Mouse (Mus musculus) lung, postnatal 36 days (tissue): ENCODE measurements around the gene Nup35.

Source experiments
- DNase-seq: peaks from one replicate; pipeline ENCODE4 v3.0.0; 2022; ENCODE audit warnings: mixed read lengths

Nup35 gene

GRCm38 (mm10) chr2:80638364-80639241, 21.6 kb downstream of the Nup35 start:
- DNase-seq = peak; percentile 96

GRCm38 (mm10) chr2:80639398-80639797, 22.4 kb downstream of the Nup35 start:
- no peak for DNase-seq

- DNase-seq = no peak
These were observed 22.8 kb downstream of the Nup35 start for GRCm38 (mm10) chr2:80639864-80640263.

- no peak for DNase-seq
These were observed 44.4 kb downstream of the Nup35 start for GRCm38 (mm10) chr2:80661414-80661813.

GRCm38 (mm10) chr2:80662682-80663081, 45.6 kb downstream of the Nup35 start:
- no peak for DNase-seq

GRCm38 (mm10) chr2:80667396-80667964, 50.4 kb downstream of the Nup35 start:
- no peak for DNase-seq

- DNase-seq = peak; percentile 2
These were observed 53.0 kb downstream of the Nup35 start for GRCm38 (mm10) chr2:80669868-80670666.

GRCm38 (mm10) chr2:80678803-80679202, 61.8 kb downstream of the Nup35 start:
- DNase-seq = no peak

- DNase-seq = no peak
These were observed 66.7 kb downstream of the Nup35 start for GRCm38 (mm10) chr2:80683727-80684239.

- no peak for DNase-seq
These were observed 67.5 kb downstream of the Nup35 start for GRCm38 (mm10) chr2:80684396-80685071.

GRCm38 (mm10) chr2:80688261-80688660, 71.2 kb downstream of the Nup35 start:
- DNase-seq = no peak

- no peak for DNase-seq
These were observed 90.4 kb downstream of the Nup35 start for GRCm38 (mm10) chr2:80707429-80707828.
